Mouse (Mus musculus): Measurements from ENCODE around the gene Zfp945. TPM values are rescaled to one million over a fixed set of nuclear protein-coding genes. Genes with fewer than 3 reads are reported as not detected.

Gene Zfp945
- polyA plus RNA-seq, 1 experiment, result 0.98 TPM

DNA sequence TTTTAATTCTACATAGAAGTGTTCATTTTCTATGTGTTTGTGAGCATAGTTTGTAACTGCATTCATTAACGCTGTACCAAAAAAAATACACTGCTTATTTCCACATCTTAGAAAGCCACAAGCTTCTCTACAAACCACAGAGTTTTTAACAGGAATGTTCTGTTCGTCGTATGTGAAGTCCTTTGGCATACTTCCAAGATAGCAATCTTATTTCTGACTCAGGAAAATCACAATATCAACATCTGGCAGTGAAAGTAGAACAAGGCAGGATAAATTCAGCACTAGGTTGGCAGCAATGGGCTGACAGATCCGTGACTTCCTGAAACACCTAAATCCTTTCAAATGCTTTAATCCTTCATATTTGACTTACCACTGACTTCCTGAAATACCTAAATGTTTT, 45.8 kb downstream of the Zfp945 start:
- Histone ChIP-seq H3K4me1 (ENCODE audit: control insufficient read depth, insufficient read depth, low read length) (no peaks in the 10 kb centered on the region), H3K36me3 (ENCODE audit: control insufficient read depth, insufficient read depth, low read length) (no peaks in the 10 kb centered on the region), H3K4me3 (ENCODE audit: control insufficient read depth, low read depth, low read length) (no peak overlapping the region), H3K27me3 (ENCODE audit: control insufficient read depth, insufficient read depth, low read length) (no peaks in the 10 kb centered on the region), H3K27ac (ENCODE audit: control insufficient read depth, insufficient read depth, low read depth, low read length) (no peak overlapping the region)
- no peak for TF ChIP-seq CTCF (IDR thresholded peaks at IDR 0.05; ENCODE audit: control insufficient read depth, insufficient read depth, insufficient replicate concordance, low read depth, low read length)
- TF ChIP-seq POLR2A (IDR thresholded peaks at IDR 0.05; ENCODE audit: control insufficient read depth, low read depth, low read length), result no peak

DNA sequence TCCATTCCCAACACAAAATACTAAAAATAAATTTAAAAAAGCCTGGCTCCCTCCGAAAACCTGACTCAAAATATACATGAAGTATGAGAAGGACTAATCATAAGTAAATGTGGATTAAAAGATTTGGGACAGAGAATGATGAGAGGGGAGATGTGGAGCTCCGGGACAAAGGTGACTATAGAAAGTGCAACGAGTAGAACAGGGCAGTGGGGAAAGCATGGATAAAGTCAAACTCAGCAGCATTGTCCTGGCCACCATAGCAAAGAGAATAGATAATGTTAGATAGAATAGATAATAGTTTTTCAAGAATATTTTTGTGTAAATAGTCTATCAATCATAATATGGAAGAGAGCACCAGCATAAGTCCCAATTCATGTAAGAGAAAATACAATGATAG, 48.7 kb downstream of the Zfp945 start:
- H3K4me1 ChIP-seq (ENCODE audit: control insufficient read depth, insufficient read depth, low read length), result no peaks in the 10 kb centered on the region
- H3K36me3 ChIP-seq (ENCODE audit: control insufficient read depth, insufficient read depth, low read length), result no peaks in the 10 kb centered on the region
- H3K27me3 ChIP-seq (ENCODE audit: control insufficient read depth, insufficient read depth, low read length), result no peaks in the 10 kb centered on the region
- H3K4me3 ChIP-seq (ENCODE audit: control insufficient read depth, low read depth, low read length), result no peak overlapping the region
- H3K27ac ChIP-seq (ENCODE audit: control insufficient read depth, insufficient read depth, low read depth, low read length), result no peak overlapping the region
- TF ChIP-seq CTCF (IDR thresholded peaks at IDR 0.05; ENCODE audit: control insufficient read depth, insufficient read depth, insufficient replicate concordance, low read depth, low read length), result no peak
- no peak for TF ChIP-seq POLR2A (IDR thresholded peaks at IDR 0.05; ENCODE audit: control insufficient read depth, low read depth, low read length)

DNA sequence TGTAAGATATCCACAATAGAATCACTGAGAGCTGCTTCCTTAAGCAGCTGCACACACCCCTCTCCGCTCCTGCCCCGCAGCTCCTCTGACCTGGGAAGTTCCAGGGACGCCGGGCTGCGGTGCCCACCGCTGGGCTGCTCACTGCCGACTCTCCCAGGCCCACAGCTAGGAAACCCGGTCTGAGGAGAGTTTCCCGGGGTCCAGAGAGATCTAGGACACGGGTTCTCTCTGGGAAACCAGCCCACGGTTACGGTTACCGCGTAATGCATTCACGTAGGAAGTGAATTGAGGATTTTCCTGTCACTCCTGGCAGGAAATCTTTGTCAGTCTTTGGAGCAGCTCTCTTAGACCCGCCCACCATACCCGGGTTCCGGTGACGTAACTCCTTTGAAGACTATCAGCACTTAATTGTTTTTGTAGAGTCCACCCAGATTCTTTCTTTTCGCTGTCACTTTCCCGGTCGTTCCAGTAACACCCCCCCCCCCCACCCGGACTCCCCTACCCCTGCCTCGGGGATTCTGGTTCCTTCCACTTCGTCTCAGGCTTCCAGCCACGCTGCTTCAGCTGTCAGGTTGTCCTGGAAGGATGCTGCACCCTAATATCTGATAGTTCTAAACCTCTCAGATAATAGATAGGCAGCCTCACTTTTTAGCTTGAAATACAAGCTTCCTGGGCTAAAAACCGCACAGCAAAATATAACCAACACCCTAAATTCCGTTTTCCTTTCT, 49.3 kb downstream of the Zfp945 start:
- Histone ChIP-seq H3K27ac (ENCODE audit: control insufficient read depth, insufficient read depth, low read depth, low read length) (peak overlapping the region; percentile 23; the same call in 1 of the 2 replicates), H3K36me3 (ENCODE audit: control insufficient read depth, insufficient read depth, low read length) (no peaks in the 10 kb centered on the region), H3K27me3 (ENCODE audit: control insufficient read depth, insufficient read depth, low read length) (no peaks in the 10 kb centered on the region), H3K4me3 (ENCODE audit: control insufficient read depth, low read depth, low read length) (peak overlapping the region; percentile 88), H3K4me1 (ENCODE audit: control insufficient read depth, insufficient read depth, low read length) (no peaks in the 10 kb centered on the region)
- TF ChIP-seq POLR2A (IDR thresholded peaks at IDR 0.05; ENCODE audit: control insufficient read depth, low read depth, low read length), result no peak
- TF ChIP-seq CTCF (IDR thresholded peaks at IDR 0.05; ENCODE audit: control insufficient read depth, insufficient read depth, insufficient replicate concordance, low read depth, low read length), result no peak

DNA sequence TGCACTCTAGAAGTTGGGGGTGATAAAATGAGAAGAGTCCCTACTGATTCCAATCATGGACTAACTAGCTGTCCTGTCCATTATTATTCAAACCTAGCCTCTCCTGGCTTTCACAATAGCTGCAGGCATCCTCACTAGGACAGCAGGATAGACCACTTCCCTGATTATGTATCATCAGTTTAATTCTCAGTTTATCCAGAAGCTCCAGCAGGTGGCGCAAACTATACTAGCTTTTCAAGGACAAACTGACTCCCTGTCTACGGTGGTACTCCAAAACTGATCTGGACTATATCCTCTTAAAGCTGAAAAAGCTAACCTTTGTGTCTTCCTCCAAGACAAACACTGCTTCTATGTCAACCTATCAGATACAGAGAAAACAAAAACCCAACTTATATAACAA, 67.2 kb downstream of the Zfp945 start:
- H3K36me3 ChIP-seq (ENCODE audit: control insufficient read depth, insufficient read depth, low read length), result no peaks in the 10 kb centered on the region
- no peak for TF ChIP-seq CTCF (IDR thresholded peaks at IDR 0.05; ENCODE audit: control insufficient read depth, insufficient read depth, insufficient replicate concordance, low read depth, low read length)
- TF ChIP-seq POLR2A (IDR thresholded peaks at IDR 0.05; ENCODE audit: control insufficient read depth, low read depth, low read length), result no peak
- H3K27ac ChIP-seq (ENCODE audit: control insufficient read depth, insufficient read depth, low read depth, low read length), result no peak overlapping the region
- H3K4me3 ChIP-seq (ENCODE audit: control insufficient read depth, low read depth, low read length), result no peak overlapping the region
- H3K27me3 ChIP-seq (ENCODE audit: control insufficient read depth, insufficient read depth, low read length), result no peaks in the 10 kb centered on the region
- H3K4me1 ChIP-seq (ENCODE audit: control insufficient read depth, insufficient read depth, low read length), result no peaks in the 10 kb centered on the region

Other genes with a start within 250 kb of the Zfp945 start
- not detected in 2 replicates for gene Vmn2r113, start 75.8 kb upstream of the Zfp945 start, polyA plus RNA-seq (2012; rRNA removed)
- gene Vmn2r-ps130, start 194.0 kb upstream of the Zfp945 start, polyA plus RNA-seq (2012; rRNA removed), result not detected in 2 replicates

All from testis, adult 2 months (tissue).